Mouse (Mus musculus) kidney, adult 2 months (tissue): Measurements from ENCODE around the gene Akap6.

Experiments
- CTCF ChIP-seq: fragments of 200-500 bp; conservative IDR thresholded peaks from 2 replicates; pipeline ENCODE4 v1.5.1; 2011; ENCODE audit warnings: low read depth, mild to moderate bottlenecking, control low read depth, low read length, moderate library complexity, mixed read lengths; ENCODE audit not compliant: insufficient read depth, insufficient read length
- POLR2A ChIP-seq: fragments of 200-500 bp; IDR thresholded peaks from one replicate; pipeline ENCODE4 v1.6.1; 2011; ENCODE audit warnings: low read depth, low read length, control low read depth

GRCm38 (mm10) chr12:52699961-52700696 is 946 bp downstream of the Akap6 start:
- TF ChIP-seq POLR2A (no peak), CTCF (no peak)
